Mouse (Mus musculus) liver, postnatal 0 days (tissue): ENCODE results near the gene Sri. TPM values are rescaled to one million over a fixed set of nuclear protein-coding genes. Genes with fewer than 3 reads are reported as not detected.

Source experiments
- ATAC-seq: fragments of 200-750 bp; cut with Nextera tagmentation; 2 replicates; pipeline ENCODE4 v1.8.0; 2017; ENCODE audit warnings: mild to moderate bottlenecking, moderate library complexity
- DNase-seq: peaks from one replicate; pipeline ENCODE4 v3.0.0-alpha.2; 2016
- H3K27ac ChIP-seq: fragments of 300-500 bp; sonication (generic); 2 replicates; pipeline ENCODE4 v1.5.1; 2014; ENCODE audit warnings: antibody characterized with exemption, moderate library complexity, mild to moderate bottlenecking, low read depth
- H3K27me3 ChIP-seq: fragments of 300-500 bp; sonication (generic); 2 replicates; pipeline ENCODE4 v1.6.1; 2014; ENCODE audit warnings: low read length, control low read depth, mixed read lengths; ENCODE audit not compliant: insufficient read depth
- H3K36me3 ChIP-seq: fragments of 300-500 bp; sonication (generic); replicated peaks from 2 replicates; pipeline ENCODE4 v1.6.1; 2014; ENCODE audit warnings: mild to moderate bottlenecking, control low read depth, low read length, moderate library complexity, mixed read lengths; ENCODE audit not compliant: insufficient read depth
- H3K4me1 ChIP-seq: fragments of 300-500 bp; sonication (generic); 2 replicates; pipeline ENCODE4 v1.6.1; 2014; ENCODE audit warnings: antibody characterized with exemption, mild to moderate bottlenecking, control low read depth; ENCODE audit not compliant: insufficient read depth
- H3K4me2 ChIP-seq: fragments of 300-500 bp; sonication (generic); 2 replicates; pipeline ENCODE4 v1.6.1; 2014; ENCODE audit warnings: low read depth, mild to moderate bottlenecking, low read length, moderate library complexity, mixed read lengths
- H3K4me3 ChIP-seq: fragments of 300-500 bp; sonication (generic); 2 replicates; pipeline ENCODE4 v1.5.1; 2014; ENCODE audit warnings: low read depth, low read length
- H3K9ac ChIP-seq: fragments of 300-500 bp; sonication (generic); replicated peaks from 2 replicates; pipeline ENCODE4 v1.6.1; 2014; ENCODE audit warnings: mild to moderate bottlenecking, moderate library complexity
- H3K9me3 ChIP-seq: fragments of 300-500 bp; sonication (generic); 2 replicates; pipeline ENCODE4 v1.6.1; 2016; ENCODE audit warnings: mild to moderate bottlenecking, control low read depth, low read length, mixed read lengths
- CTCF ChIP-seq: sonication (generic); IDR thresholded peaks from 2 replicates; pipeline ENCODE4 v1.5.1; 2016; ENCODE audit warnings: antibody characterized with exemption, low read depth
- EP300 ChIP-seq: IDR thresholded peaks from 2 replicates; pipeline ENCODE4 v1.6.1; 2016; ENCODE audit warnings: antibody characterized with exemption, low read depth, mild to moderate bottlenecking
- WGBS: fragments of 180-500 bp; shearing (Covaris S2); extraction: QIAGEN DNeasy Blood & Tissue Kit; methylation state at CpG from one replicate; pipeline ENCODE4 v1.1.7; 2014; ENCODE audit not compliant: insufficient replicate concordance; 5-methylcytosine and 5-hydroxymethylcytosine counted together
- polyA plus RNA-seq: library from polyadenylated mRNA; unstranded; fragments of >200 nt; fragmentation: Nextera tagmentation; extraction: Ambion mirVana; gene quantifications from 2 replicates; pipeline ENCODE4 v1.2.1, GENCODE M21; 2015

Sri gene
- polyA plus RNA-seq, 1 experiment from 2014 or later = 136 TPM

DNA sequence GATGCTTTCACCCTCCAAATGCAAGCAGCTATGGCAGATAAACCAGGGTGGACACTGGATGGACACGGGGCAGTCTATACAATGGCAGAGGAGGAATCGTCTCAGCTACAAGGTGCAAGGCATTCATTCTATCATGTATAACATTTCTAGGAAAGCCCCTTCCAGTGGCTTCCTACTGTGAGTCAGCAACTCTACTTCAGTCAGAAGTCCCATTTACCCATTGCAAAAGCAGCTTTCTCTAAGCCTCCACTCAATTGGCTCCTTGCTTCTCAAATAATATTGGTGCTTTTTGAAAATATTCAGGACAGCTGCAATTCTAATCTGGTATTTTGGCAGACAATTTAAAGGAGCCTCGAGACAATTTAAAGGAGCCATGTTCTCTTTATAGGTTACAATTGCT lies 42.3 kb downstream of the Sri start:
- no peak overlapping the region for H3K27ac ChIP-seq
- no peaks in the 10 kb centered on the region for H3K4me1 ChIP-seq
- H3K4me3 ChIP-seq = no peak overlapping the region
- H3K9me3 ChIP-seq = no peaks in the 10 kb centered on the region
- no peak overlapping the region for H3K4me2 ChIP-seq
- H3K9ac ChIP-seq = no peak overlapping the region
- no peak for ATAC-seq
- no peaks in the 10 kb centered on the region for H3K27me3 ChIP-seq
- TF ChIP-seq CTCF (no peak), EP300 (no peak)
- DNase-seq = no peak
- 56% methylated on average over 3 of the region's 3 CpGs for WGBS
- no peaks in the 10 kb centered on the region for H3K36me3 ChIP-seq

DNA sequence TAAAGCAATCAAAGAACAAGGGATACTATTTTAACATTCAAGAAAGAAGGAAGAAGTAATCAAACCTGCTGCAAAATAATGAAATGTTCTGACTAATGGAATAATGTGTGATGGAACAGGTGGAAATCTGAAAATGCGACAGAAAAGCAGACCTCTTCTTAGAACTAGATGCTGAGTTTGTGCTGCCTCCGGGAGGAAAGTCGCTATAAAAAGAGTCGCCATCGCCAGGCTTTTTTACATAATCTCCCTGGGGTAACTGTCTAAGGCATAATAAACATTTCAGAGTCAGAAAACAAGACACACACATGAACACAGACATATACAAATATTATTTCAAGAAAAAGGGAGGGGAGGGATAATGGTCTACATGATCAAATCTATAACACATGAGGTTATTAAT lies 49.0 kb downstream of the Sri start:
- H3K4me1 ChIP-seq = no peaks in the 10 kb centered on the region
- no peaks in the 10 kb centered on the region for H3K9me3 ChIP-seq
- 78% methylated on average over 5 of the region's 5 CpGs for WGBS
- ATAC-seq (no peak), DNase-seq (no peak)
- no peak for TF ChIP-seq EP300
- no peak for TF ChIP-seq CTCF
- no peak overlapping the region for H3K9ac ChIP-seq
- no peak overlapping the region for H3K4me3 ChIP-seq
- no peaks in the 10 kb centered on the region for H3K27me3 ChIP-seq
- no peaks in the 10 kb centered on the region for H3K36me3 ChIP-seq
- no peak overlapping the region for H3K27ac ChIP-seq
- H3K4me2 ChIP-seq = no peak overlapping the region

GRCm38 (mm10) chr5:8095689-8096088 lies 49.8 kb downstream of the Sri start:
- Histone ChIP-seq H3K4me2 (no peak overlapping the region), H3K4me3 (no peak overlapping the region), H3K9ac (no peak overlapping the region), H3K9me3 (no peaks in the 10 kb centered on the region), H3K27me3 (no peaks in the 10 kb centered on the region), H3K27ac (no peak overlapping the region), H3K36me3 (no peaks in the 10 kb centered on the region), H3K4me1 (no peaks in the 10 kb centered on the region)
- DNase-seq (no peak), ATAC-seq (no peak)
- 77% methylated on average over 1 of the region's 1 CpGs for WGBS
- TF ChIP-seq CTCF = no peak
- no peak for TF ChIP-seq EP300

DNA sequence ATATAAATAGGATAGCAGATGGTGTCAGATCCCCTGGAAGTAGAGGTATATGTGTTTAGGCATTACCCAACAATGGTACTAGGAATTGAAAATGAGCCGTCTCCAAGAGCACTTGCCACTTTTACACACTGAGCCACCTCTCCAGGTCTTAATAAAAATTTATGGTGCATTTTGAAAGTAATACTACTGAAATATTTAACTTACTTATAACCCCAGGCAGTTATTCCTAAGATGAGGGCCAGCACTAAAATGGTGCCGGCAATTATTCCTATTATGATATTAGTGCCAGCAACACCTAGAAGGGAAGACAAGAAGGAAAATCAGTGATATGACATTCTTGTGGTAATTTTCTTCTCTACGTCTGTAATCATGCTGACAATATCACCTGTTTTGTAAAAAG lies 65.8 kb downstream of the Sri start:
- DNase-seq (no peak), ATAC-seq (no peak)
- WGBS = 79% methylated on average over 3 of the region's 3 CpGs
- no peak overlapping the region for H3K4me2 ChIP-seq
- no peaks in the 10 kb centered on the region for H3K27me3 ChIP-seq
- H3K4me3 ChIP-seq = no peak overlapping the region
- no peaks in the 10 kb centered on the region for H3K36me3 ChIP-seq
- TF ChIP-seq CTCF = no peak
- TF ChIP-seq EP300 = no peak
- no peaks in the 10 kb centered on the region for H3K4me1 ChIP-seq
- H3K9ac ChIP-seq = no peak overlapping the region
- H3K27ac ChIP-seq = no peak overlapping the region
- no peaks in the 10 kb centered on the region for H3K9me3 ChIP-seq

DNA sequence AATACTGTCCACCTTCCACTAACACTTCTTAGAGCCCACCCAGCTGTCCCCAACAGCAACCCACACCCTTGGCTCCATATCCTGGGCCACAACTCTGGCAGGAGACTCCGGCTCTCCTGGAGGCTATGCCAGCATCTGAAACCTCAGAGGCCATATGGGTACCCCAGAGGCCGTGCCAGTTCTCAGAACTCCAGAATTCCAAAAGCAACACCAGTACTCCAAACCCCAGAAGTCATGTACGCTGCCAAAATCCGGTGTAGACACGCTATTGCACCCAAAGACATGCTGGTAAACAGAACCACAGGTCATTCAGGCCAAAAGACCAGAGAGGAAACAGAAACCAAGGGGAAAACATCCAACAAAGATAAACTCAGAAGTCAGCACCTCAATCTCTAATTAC lies 66.4 kb downstream of the Sri start:
- no peaks in the 10 kb centered on the region for H3K36me3 ChIP-seq
- H3K4me1 ChIP-seq = no peaks in the 10 kb centered on the region
- WGBS = 75% methylated on average over 5 of the region's 5 CpGs
- H3K4me2 ChIP-seq = no peak overlapping the region
- ATAC-seq = no peak
- H3K9ac ChIP-seq = no peak overlapping the region
- H3K27me3 ChIP-seq = no peaks in the 10 kb centered on the region
- no peak overlapping the region for H3K27ac ChIP-seq
- no peaks in the 10 kb centered on the region for H3K9me3 ChIP-seq
- TF ChIP-seq CTCF (no peak), EP300 (no peak)
- no peak overlapping the region for H3K4me3 ChIP-seq
- DNase-seq = no peak

DNA sequence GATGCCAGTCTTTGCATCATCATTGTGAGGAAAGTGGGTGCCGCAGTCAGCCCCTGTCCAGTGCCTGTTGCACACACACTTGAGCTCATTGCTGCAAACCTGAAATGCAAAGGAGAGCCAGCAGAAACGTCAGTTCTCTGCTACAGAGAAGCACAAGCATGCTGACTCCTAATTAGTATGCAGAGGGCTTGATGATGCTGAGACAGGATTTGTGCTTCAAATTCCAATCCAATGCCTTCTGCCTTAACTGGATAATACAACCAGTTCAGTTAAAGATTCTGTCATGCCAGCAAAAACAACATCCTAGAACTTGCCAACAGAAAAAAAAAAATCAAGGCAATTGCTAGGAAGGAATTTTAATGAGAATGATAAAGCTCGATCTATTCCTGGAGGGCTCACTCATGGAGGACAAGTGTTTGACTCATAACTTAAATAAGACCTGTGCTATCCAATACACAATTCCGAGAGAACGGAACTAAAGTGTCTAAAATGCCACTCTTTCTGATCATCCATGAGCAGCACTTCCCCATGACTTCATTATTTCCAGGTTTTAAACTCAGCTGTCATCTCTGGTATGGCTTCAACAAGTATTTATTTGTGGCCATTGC lies 70.8 kb downstream of the Sri start:
- Histone ChIP-seq H3K9me3 (no peaks in the 10 kb centered on the region), H3K4me3 (no peak overlapping the region), H3K4me2 (no peak overlapping the region), H3K36me3 (no peaks in the 10 kb centered on the region), H3K4me1 (no peaks in the 10 kb centered on the region), H3K27ac (no peak overlapping the region), H3K27me3 (no peaks in the 10 kb centered on the region), H3K9ac (no peak overlapping the region)
- WGBS = 69% methylated on average over 5 of the region's 5 CpGs
- DNase-seq = no peak
- TF ChIP-seq CTCF (no peak), EP300 (no peak)
- ATAC-seq = no peak

Other genes with a start within 250 kb of the Sri start
- gene Steap4, start 85.6 kb upstream of the Sri start, polyA plus RNA-seq = 15.5 and 18.4 TPM in 2 replicates